Mouse (Mus musculus) C2C12 (cell line): ENCODE measurements around the gene Gm20532. TPM values are rescaled to one million over a fixed set of nuclear protein-coding genes. Genes with fewer than 3 reads are reported as not detected.

Source experiments
- H3K27me3 ChIP-seq: one replicate; pipeline ENCODE4 v1.6.1; 2011; ENCODE audit not compliant: control insufficient read depth, insufficient read depth, insufficient read length
- H3K36me3 ChIP-seq: one replicate; pipeline ENCODE4 v1.6.1; 2011; ENCODE audit not compliant: control insufficient read depth, insufficient read depth
- H3K4me3 ChIP-seq: one replicate; pipeline ENCODE4 v1.5.1; 2011; ENCODE audit warnings: mild to moderate bottlenecking, control low read depth; ENCODE audit not compliant: poor library complexity, insufficient read depth, severe bottlenecking
- H3K79me2 ChIP-seq: one replicate; pipeline ENCODE4 v1.6.1; 2011; ENCODE audit not compliant: control insufficient read depth, insufficient read depth
- H3K79me3 ChIP-seq: one replicate; pipeline ENCODE4 v1.6.1; 2011; ENCODE audit warnings: low read depth, control low read depth
- H3ac ChIP-seq: one replicate; pipeline ENCODE3; 2011; ENCODE audit warnings: low read depth; ENCODE audit not compliant: control insufficient read depth, insufficient read length
- CEBPB ChIP-seq: IDR thresholded peaks from one replicate; pipeline ENCODE4 v1.6.1; 2011; ENCODE audit warnings: low read depth, mild to moderate bottlenecking, control low read depth, moderate library complexity
- CTCF ChIP-seq: IDR thresholded peaks from one replicate; pipeline ENCODE4 v1.5.1; 2011; ENCODE audit not compliant: control insufficient read depth, insufficient read depth, insufficient read length
- FOSL1 ChIP-seq: IDR thresholded peaks from one replicate; pipeline ENCODE4 v1.8.0; 2011; ENCODE audit warnings: mild to moderate bottlenecking, low read length; ENCODE audit not compliant: poor library complexity, insufficient read depth, severe bottlenecking
- MAX ChIP-seq: IDR thresholded peaks from one replicate; pipeline ENCODE4 v1.6.1; 2011; ENCODE audit warnings: mild to moderate bottlenecking, control low read depth
- MYOD1 ChIP-seq: IDR thresholded peaks from one replicate; pipeline ENCODE4 v1.6.1; 2011; ENCODE audit warnings: low read depth; ENCODE audit not compliant: control insufficient read depth, insufficient read length
- MYOG ChIP-seq: IDR thresholded peaks from one replicate; pipeline ENCODE4 v1.6.1; 2011; ENCODE audit not compliant: control insufficient read depth, insufficient read length; ENCODE audit errors: extremely low read depth
- USF1 ChIP-seq: IDR thresholded peaks from one replicate; pipeline ENCODE4 v1.6.1; 2011; ENCODE audit warnings: low read depth, mild to moderate bottlenecking, control low read depth, moderate library complexity
- polyA plus RNA-seq: library from polyadenylated mRNA; unstranded; fragments of >200 nt; fragmentation: generic; extraction: Trizol; gene quantifications from one replicate; pipeline ENCODE4 v1.2.1, GENCODE M21; 2012; ENCODE audit warnings: missing spikeins

Gene Gm20532
- polyA plus RNA-seq, 1 experiment = not detected

DNA sequence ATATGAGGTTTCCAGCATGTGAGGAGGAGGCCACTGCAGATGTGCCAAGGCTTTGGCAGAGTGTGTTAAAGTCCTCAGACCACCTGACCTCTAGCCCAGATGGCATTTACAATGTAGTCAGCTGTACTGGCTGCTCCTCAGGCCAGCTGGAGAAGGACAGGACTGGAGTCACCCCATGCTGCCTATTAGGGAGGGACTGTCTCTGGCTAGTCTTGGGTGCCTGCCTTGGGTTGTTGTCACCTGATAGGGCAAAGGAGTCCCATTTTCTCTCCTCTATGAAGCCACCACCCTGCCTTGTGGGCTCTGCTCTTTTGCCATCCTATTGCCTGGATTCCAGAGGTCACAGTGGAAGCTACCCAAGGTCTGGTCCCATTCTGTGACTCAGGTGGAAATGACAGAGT lies 22.8 kb downstream of the Gm20532 start:
- TF ChIP-seq CEBPB = no peak
- TF ChIP-seq USF1 = no peak
- TF ChIP-seq FOSL1 = no peak
- TF ChIP-seq MYOG = no peak
- TF ChIP-seq CTCF = no peak
- no peak for TF ChIP-seq MYOD1
- no peak for TF ChIP-seq MAX
- Histone ChIP-seq H3K79me2 (no peaks in the 10 kb centered on the region), H3K4me3 (no peak overlapping the region), H3K27me3 (no peaks in the 10 kb centered on the region), H3K36me3 (no peaks in the 10 kb centered on the region), H3ac (no peak overlapping the region), H3K79me3 (no peaks in the 10 kb centered on the region)

DNA sequence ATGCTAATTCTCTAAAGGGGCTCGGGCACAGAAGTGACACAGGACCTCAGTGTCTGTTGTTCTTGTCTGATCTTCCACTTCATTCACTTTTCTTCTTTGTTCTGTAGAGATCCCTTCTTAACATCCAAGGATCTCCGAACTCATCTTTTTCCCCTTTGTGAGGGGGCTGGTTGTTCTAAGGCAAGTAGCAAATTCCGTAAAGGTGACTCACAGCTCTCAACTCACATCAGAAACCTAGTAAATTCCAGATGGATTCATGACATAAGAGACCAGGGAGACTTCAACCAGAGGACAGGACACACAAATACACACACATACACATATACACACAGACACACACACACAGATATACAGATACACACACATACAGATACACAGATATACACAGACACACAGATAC lies 24.1 kb downstream of the Gm20532 start:
- H3K27me3 ChIP-seq = peaks cover 8% of the 10 kb centered on the region
- H3K36me3 ChIP-seq = no peaks in the 10 kb centered on the region
- no peaks in the 10 kb centered on the region for H3K79me2 ChIP-seq
- H3K4me3 ChIP-seq = no peak overlapping the region
- H3ac ChIP-seq = no peak overlapping the region
- TF ChIP-seq MAX (no peak), MYOD1 (no peak), USF1 (no peak), CTCF (no peak), FOSL1 (no peak), CEBPB (no peak), MYOG (no peak)
- no peaks in the 10 kb centered on the region for H3K79me3 ChIP-seq

DNA sequence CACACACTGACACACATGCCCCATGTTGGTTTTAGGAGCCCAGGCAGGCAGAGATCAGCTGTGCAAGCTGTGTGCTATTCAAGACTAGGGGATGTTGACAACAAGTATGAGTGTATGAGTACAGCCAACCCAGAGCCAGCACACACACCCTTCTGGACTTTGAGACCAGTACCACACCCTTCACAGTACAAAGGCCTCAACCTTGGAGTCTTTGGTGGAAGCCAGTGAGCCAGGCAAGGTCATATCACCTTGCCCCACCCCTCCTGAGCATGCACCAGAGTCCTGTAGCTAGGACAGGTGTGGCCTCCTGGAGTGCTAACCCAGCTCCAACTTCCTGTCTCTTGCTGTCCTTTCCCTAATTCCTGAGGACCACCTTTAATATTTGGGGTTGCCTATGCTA lies 24.6 kb downstream of the Gm20532 start:
- no peak for TF ChIP-seq MAX
- no peak for TF ChIP-seq CTCF
- no peak for TF ChIP-seq MYOD1
- no peak for TF ChIP-seq CEBPB
- no peak for TF ChIP-seq USF1
- no peak for TF ChIP-seq MYOG
- no peak for TF ChIP-seq FOSL1
- Histone ChIP-seq H3K27me3 (peaks cover 9% of the 10 kb centered on the region), H3ac (no peak overlapping the region)

DNA sequence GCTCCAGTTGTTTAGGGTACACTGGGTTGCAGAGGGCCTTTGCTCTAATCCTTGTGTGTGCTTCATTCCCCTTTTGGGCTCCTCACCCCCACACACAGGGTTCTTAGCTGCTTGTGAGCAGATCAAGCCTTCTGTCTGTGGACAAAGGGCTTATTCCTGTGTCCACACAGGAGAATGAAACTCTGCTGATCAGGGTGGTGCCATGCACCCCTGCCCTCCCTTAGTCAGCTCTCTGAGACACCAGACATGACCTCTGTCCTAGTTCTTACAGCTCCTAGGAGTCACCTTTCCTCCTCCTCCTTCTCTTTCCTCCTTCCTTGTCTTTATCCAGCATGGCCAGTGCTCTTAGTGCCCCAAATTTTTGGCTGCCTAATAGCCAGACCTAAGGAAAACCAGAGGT lies 25.5 kb downstream of the Gm20532 start:
- peaks cover 9% of the 10 kb centered on the region for H3K27me3 ChIP-seq
- no peaks in the 10 kb centered on the region for H3K36me3 ChIP-seq
- no peak for TF ChIP-seq MYOG
- no peak for TF ChIP-seq MAX
- no peak for TF ChIP-seq CEBPB
- no peak for TF ChIP-seq CTCF
- no peak for TF ChIP-seq FOSL1
- no peak for TF ChIP-seq MYOD1
- TF ChIP-seq USF1 = no peak
- H3K79me3 ChIP-seq = no peaks in the 10 kb centered on the region
- no peaks in the 10 kb centered on the region for H3K79me2 ChIP-seq
- no peak overlapping the region for H3K4me3 ChIP-seq
- no peak overlapping the region for H3ac ChIP-seq

More for the DNA sequence above, 24.6 kb downstream of the Gm20532 start:
- H3K79me3 ChIP-seq = no peaks in the 10 kb centered on the region
- no peaks in the 10 kb centered on the region for H3K36me3 ChIP-seq
- no peak overlapping the region for H3K4me3 ChIP-seq
- H3K79me2 ChIP-seq = no peaks in the 10 kb centered on the region

DNA sequence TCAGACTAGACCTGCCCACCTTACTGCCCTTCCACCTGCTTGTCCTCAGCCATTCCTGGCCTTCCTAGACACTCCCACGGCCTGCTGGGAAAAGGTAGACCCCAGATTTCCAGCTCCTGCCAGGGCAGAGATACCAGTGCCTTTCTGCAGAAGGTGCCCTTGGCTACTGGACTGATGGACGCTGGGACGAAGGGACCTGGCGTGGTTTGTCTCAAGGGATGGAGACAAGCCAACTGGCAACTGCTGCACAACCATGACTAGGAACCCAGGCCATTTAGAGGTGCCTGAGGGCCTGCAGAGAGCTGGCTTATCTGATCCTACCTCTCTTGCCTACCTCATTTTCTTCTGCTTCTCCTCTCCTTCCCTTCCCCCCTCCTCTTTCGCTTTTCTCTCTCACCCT lies 28.5 kb downstream of the Gm20532 start:
- TF ChIP-seq MYOD1 (no peak), MAX (no peak), CTCF (no peak), USF1 (no peak), FOSL1 (no peak), MYOG (no peak), CEBPB (no peak)
- H3ac ChIP-seq = no peak overlapping the region
- no peaks in the 10 kb centered on the region for H3K36me3 ChIP-seq
- no peaks in the 10 kb centered on the region for H3K79me3 ChIP-seq
- H3K79me2 ChIP-seq = no peaks in the 10 kb centered on the region
- peaks cover 21% of the 10 kb centered on the region for H3K27me3 ChIP-seq
- no peak overlapping the region for H3K4me3 ChIP-seq

DNA sequence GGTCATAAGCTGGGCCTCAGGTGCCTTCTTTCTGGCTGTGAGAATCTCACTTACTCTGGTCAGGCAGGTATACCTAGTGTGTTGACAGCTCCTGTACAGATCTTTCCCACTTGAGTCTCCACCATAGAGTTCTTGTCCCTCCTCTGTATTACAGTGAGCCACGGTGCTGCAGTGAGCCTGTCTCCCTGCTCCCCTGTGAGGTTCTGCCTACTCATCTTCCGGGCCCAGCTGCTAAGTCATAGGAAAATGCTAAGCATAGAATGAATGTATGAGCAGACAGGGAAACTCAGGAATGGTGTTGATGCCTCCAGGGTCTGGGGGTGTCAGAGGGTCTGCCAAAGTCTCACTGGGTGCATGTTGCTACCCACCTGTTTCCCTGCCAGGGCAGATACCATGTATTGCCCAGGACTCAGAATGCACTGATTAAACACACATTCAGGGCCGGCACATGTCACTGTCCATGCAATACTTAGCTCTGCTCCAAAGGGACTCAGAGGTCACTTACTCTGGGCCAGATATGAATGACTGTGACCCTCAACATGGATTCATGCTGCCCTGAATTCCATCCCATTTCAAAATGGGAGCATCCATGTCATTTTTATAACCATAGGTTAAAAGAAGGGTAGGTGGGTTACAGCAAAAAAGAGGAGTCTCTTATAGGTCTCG lies 29.2 kb downstream of the Gm20532 start:
- Histone ChIP-seq H3K79me3 (no peaks in the 10 kb centered on the region), H3K36me3 (no peaks in the 10 kb centered on the region), H3ac (no peak overlapping the region), H3K4me3 (no peak overlapping the region), H3K79me2 (no peaks in the 10 kb centered on the region), H3K27me3 (peaks cover 21% of the 10 kb centered on the region)
- TF ChIP-seq MAX = no peak
- TF ChIP-seq CEBPB = no peak
- TF ChIP-seq MYOG = no peak
- no peak for TF ChIP-seq MYOD1
- no peak for TF ChIP-seq CTCF
- no peak for TF ChIP-seq FOSL1
- TF ChIP-seq USF1 = no peak
